Mouse (Mus musculus): ENCODE measurements at regions not wholly inside any gene's neighbourhood (a gene's known extent, or its start where the extent isn't known, plus 50 kb on each side); places are given as distances from the start of the nearest gene placed in this dataset.
A peak's percentile ranks its signal among the peaks of the same experiment; 100 is the strongest.

DNA sequence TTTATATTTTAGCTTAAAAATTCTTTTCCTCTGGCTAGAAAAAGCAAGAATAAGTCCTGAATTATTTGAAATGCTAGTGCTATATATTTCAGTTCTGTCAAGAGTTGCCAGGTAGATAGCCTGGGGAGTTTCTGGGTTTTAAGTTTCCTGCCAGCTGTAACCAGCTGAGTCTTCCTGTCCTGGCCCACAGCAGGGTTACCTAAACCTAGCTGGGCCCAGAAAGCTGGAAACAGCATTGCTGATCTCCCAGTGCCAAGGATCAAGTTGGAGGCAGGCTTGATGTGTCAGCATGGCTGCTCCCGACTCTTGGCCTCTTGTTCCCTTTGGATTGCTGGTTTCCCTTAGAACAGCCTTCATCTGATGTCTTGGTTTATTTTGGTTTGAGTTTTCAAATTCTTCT, 122.8 kb upstream of the Tnfaip3 start:
- H3K9me3 ChIP-seq: no peaks in the 10 kb centered on the region
- WGBS: 77% methylated on average over 1 of the region's 1 CpGs
- no peak for ATAC-seq (ENCODE audit: insufficient number of reproducible peaks, insufficient read depth, low FRiP score, low TSS enrichment)
- no peak overlapping the region for H3K27ac ChIP-seq
- H3K4me1 ChIP-seq: no peaks in the 10 kb centered on the region
- no peaks in the 10 kb centered on the region for H3K27me3 ChIP-seq
- no peak overlapping the region for H3K4me3 ChIP-seq
- no peaks in the 10 kb centered on the region for H3K36me3 ChIP-seq
- H3K9ac ChIP-seq: no peak overlapping the region
- no peak overlapping the region for H3K4me2 ChIP-seq (replicated peaks)

DNA sequence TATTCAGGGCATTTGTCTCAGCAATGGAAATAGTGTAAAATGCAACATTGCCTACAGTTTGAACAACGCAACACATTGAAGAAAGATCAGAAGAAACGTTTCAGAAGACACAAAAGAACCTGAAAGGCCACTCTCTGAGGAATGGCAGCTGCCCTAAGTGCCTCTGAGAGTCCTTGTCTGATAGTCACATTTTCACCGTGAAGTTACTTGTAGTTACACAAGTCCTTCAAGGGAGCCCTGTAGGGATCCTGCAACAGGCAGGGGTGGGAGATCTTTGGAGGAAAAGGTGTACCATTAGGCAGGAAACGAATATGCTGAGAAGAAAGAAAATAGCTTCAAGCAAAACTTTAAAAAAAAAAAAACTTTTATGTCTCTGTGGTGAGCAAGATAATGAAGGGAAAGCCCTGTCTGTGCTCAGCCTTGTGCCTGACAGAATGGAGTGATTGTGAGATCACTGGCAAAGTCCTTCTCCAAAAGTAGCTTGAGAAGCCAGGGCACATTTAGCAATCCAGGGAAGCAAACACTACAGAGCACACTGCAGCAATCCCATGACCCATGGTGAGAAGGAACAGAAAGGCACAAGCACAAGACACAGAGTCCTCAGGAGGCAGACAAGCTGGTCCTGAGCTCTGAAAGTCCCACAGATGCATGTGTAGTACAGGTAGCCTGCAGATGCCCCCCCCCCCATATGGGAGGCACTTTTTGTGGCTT, 112.3 kb upstream of the Tnfaip3 start:
- H3K4me1 ChIP-seq: 0 out of 2 replicates have a peak, but pooled peaks cover 3% of the 10 kb centered on the region
- no peaks in the 10 kb centered on the region for H3K9me3 ChIP-seq
- no peaks in the 10 kb centered on the region for H3K27me3 ChIP-seq
- no peaks in the 10 kb centered on the region for H3K36me3 ChIP-seq
- 60% methylated on average over 4 of the region's 4 CpGs for WGBS
- H3K27ac ChIP-seq: no peak overlapping the region
- no peak overlapping the region for H3K4me3 ChIP-seq
- no peak overlapping the region for H3K9ac ChIP-seq
- no peak for ATAC-seq (ENCODE audit: insufficient number of reproducible peaks, insufficient read depth, low FRiP score, low TSS enrichment)
- no peak overlapping the region for H3K4me2 ChIP-seq (replicated peaks)

DNA sequence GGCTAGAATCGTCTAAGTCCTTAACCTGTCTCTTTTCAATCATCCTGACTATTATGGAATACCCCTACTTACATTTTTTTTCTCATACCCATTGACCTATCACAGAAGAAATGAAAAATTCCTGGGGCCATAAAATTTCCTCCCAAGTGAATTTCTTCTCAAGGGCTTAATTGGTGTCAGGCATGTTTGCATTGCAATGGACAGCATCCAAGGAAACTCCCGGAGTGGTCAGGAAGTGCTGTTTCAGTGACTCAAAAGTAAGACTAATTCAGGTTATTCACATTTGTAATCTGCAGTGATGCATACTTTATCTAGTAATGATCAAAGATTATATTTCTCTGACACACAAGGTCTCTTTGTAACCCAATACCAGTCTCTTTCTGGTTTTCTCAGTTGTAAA, 111.5 kb upstream of the Tnfaip3 start:
- WGBS: 36% methylated on average over 2 of the region's 2 CpGs
- no peak overlapping the region for H3K4me2 ChIP-seq (replicated peaks)
- H3K36me3 ChIP-seq: no peaks in the 10 kb centered on the region
- H3K9ac ChIP-seq: no peak overlapping the region
- no peaks in the 10 kb centered on the region for H3K27me3 ChIP-seq
- no peak overlapping the region for H3K4me3 ChIP-seq
- no peaks in the 10 kb centered on the region for H3K9me3 ChIP-seq
- H3K4me1 ChIP-seq: 0 out of 2 replicates have a peak, but pooled peaks cover 3% of the 10 kb centered on the region
- H3K27ac ChIP-seq: no peak overlapping the region
- no peak for ATAC-seq (ENCODE audit: insufficient number of reproducible peaks, insufficient read depth, low FRiP score, low TSS enrichment)

DNA sequence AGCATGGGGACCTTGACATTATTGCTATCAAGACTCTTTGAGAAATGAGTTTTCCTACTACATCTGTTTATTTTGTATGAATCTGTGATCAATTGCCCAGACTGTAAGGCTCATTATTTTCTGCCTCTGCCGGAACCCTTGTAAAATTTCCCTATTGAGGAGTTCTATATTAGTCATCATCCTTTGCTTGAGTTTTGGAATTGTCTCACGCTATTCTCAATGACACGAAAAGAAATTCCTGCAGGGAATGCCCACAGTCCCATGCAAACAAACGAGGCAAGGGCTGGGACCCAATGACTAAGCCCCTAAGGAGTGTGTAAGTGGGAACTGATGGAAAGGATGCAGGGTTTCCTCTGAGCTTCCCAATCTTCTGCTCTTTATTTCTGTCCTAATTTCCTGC, 111.0 kb upstream of the Tnfaip3 start:
- no peak for ATAC-seq (ENCODE audit: insufficient number of reproducible peaks, insufficient read depth, low FRiP score, low TSS enrichment)
- no peaks in the 10 kb centered on the region for H3K9me3 ChIP-seq
- WGBS: 77% methylated on average over 4 of the region's 4 CpGs

DNA sequence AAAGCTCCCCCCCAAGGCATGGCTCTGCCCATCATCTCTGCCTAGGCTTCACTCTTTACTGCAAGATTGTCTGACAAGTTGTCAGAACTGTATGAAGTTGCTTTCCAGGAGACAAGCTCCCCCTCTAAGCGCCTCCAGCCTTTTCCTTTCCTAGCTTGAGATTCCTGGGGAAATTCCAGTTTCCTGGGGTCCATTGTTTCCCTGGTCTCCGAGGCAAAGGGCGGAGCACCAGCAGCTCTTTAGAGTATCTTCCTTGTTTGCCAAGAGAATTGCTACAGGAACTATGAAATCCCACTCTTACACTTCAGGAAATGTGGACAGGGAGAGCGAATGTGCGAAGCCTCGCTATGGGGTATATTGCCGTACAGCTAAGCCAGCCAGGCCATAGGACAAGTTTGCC, 108.2 kb upstream of the Tnfaip3 start:
- Histone ChIP-seq H3K9ac (no peak overlapping the region), H3K4me2 (replicated peaks) (no peak overlapping the region), H3K4me1 (0 out of 2 replicates have a peak, but pooled peaks cover 3% of the 10 kb centered on the region), H3K27me3 (no peaks in the 10 kb centered on the region), H3K36me3 (no peaks in the 10 kb centered on the region), H3K27ac (no peak overlapping the region), H3K9me3 (no peaks in the 10 kb centered on the region), H3K4me3 (no peak overlapping the region)
- no peak for ATAC-seq (ENCODE audit: insufficient number of reproducible peaks, insufficient read depth, low FRiP score, low TSS enrichment)
- 59% methylated on average over 7 of the region's 7 CpGs for WGBS

More for the DNA sequence above, 111.0 kb upstream of the Tnfaip3 start:
- Histone ChIP-seq H3K4me2 (replicated peaks) (no peak overlapping the region), H3K27ac (no peak overlapping the region), H3K4me1 (0 out of 2 replicates have a peak, but pooled peaks cover 3% of the 10 kb centered on the region), H3K4me3 (no peak overlapping the region), H3K27me3 (no peaks in the 10 kb centered on the region), H3K9ac (no peak overlapping the region), H3K36me3 (no peaks in the 10 kb centered on the region)

DNA sequence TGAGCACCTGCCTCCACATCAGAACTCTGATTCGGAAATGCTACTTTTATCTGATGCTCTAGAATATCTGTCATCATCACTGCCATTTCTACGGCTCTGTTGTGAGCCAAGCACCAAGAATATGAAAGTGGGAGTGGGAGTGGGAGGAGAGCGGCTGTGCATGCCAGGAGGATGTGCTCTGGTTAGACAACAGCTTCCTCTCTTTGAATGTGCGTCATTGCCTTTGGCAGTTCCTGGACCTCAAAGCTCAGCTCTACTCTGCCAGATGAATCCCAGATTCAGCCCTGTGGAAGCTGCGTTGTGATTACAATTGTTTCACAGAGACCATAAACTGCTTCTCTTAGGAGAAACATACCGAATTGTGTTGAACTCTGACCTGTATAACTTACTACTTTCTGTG, 106.8 kb upstream of the Tnfaip3 start:
- H3K27me3 ChIP-seq: no peaks in the 10 kb centered on the region
- H3K4me1 ChIP-seq: 0 out of 2 replicates have a peak, but pooled peaks cover 3% of the 10 kb centered on the region
- no peak overlapping the region for H3K9ac ChIP-seq
- H3K4me3 ChIP-seq: no peak overlapping the region
- ATAC-seq (ENCODE audit: insufficient number of reproducible peaks, insufficient read depth, low FRiP score, low TSS enrichment): no peak
- no peaks in the 10 kb centered on the region for H3K9me3 ChIP-seq
- H3K36me3 ChIP-seq: no peaks in the 10 kb centered on the region
- no peak overlapping the region for H3K4me2 ChIP-seq (replicated peaks)
- WGBS: 44% methylated on average over 6 of the region's 6 CpGs
- no peak overlapping the region for H3K27ac ChIP-seq

DNA sequence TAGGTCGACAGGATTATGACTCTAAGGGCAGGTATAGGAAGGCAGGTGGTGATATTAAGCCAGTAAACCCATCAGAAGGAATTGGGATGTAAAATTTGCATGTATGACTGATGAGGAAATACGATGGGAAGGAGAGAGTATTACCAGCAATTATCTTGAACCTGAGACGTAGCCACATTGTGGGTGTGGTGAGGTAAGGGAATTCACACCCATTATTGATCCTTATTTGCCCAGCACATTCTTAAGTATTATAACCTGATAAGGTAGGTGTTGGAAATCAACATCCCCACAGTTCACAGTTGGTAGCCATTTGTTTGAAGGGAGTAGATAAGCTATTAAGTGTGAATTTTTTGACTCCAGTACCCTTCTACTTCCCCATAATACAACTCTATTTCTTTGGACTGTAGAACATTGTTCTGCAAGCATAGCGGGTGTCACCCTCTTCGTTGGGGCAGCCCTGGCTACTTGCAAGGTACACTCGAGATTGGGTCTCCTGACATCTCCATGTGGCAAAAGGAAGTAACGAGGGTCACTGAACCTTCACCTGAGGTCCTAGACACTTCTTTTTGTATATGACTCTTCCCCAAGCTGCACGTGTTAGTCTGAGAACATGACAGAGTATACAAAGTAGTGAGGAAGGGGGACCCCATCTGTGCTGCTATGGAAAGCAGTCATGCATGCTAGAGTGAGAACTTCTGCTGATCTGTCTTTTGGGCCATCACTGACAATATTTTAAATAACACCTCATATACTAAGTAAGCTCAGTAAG, 104.0 kb upstream of the Tnfaip3 start:
- Histone ChIP-seq H3K4me1 (0 out of 2 replicates have a peak, but pooled peaks cover 3% of the 10 kb centered on the region), H3K27ac (no peak overlapping the region), H3K4me2 (replicated peaks) (no peak overlapping the region), H3K9ac (no peak overlapping the region), H3K9me3 (no peaks in the 10 kb centered on the region), H3K4me3 (no peak overlapping the region), H3K36me3 (no peaks in the 10 kb centered on the region), H3K27me3 (no peaks in the 10 kb centered on the region)
- 79% methylated on average over 8 of the region's 8 CpGs for WGBS
- no peak for ATAC-seq (ENCODE audit: insufficient number of reproducible peaks, insufficient read depth, low FRiP score, low TSS enrichment)

DNA sequence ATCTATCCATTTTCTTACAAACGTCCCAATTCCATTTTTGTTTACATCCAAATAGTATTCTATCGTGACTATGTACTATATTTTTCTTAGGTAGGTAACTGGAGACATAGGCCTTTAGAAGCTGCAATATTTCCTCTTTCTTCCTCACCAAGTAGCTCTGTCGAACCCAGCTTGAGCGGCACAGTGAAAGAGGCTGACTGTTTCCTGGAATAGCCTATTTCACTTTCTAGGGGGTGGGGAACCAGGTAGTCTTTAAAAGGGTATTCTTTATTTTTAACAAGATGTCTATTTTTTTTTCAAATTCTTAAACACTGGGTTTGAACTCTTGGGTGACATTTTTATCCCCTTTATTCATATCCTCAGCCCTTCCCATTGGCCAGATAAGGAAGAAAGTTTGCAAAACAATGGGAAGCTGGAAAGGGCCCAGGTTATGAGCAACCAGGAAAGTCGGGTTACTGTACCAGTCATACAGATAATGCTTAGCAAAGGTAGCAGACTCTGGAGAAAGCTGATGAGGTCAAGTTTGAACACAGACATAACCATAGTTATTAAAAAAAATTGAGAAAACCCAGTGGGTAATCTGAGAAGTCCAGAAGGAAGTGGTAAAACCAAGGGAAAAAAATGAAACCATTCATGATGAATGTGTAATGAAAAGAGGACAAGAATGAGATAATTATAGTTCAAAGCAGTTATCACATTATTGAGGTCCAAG, 103.3 kb upstream of the Tnfaip3 start:
- Histone ChIP-seq H3K9ac (no peak overlapping the region), H3K27ac (no peak overlapping the region), H3K4me2 (replicated peaks) (no peak overlapping the region), H3K9me3 (no peaks in the 10 kb centered on the region), H3K4me1 (0 out of 2 replicates have a peak, but pooled peaks cover 1% of the 10 kb centered on the region), H3K4me3 (no peak overlapping the region), H3K36me3 (no peaks in the 10 kb centered on the region), H3K27me3 (no peaks in the 10 kb centered on the region)
- no peak for ATAC-seq (ENCODE audit: insufficient number of reproducible peaks, insufficient read depth, low FRiP score, low TSS enrichment)
- 76% methylated on average over 5 of the region's 5 CpGs for WGBS

DNA sequence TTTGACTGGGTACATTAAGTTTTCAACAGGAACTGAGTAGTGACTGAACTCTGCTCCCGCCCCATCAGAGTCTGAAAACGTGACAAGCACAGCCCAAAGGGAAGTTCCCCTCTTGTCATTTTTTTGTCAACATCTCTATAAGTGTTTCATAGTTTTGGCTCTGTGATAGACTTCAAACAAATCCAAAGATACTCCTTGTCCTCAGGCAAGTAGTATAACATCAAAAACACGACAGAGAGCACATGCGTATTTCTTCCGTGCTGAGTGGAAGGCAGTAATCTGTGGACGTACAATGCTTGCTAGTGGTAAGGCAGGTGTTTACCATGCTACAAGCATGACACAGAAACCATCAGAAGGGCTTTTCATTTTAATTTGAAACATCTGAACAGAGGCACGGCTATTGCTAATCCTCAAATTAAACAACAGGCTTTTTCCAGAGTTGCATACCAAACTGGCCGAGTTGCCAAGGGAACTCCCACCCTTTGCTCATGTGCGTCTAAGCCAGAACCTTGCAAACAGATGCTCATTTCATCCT, 101.7 kb upstream of the Tnfaip3 start:
- no peak overlapping the region for H3K4me3 ChIP-seq

DNA sequence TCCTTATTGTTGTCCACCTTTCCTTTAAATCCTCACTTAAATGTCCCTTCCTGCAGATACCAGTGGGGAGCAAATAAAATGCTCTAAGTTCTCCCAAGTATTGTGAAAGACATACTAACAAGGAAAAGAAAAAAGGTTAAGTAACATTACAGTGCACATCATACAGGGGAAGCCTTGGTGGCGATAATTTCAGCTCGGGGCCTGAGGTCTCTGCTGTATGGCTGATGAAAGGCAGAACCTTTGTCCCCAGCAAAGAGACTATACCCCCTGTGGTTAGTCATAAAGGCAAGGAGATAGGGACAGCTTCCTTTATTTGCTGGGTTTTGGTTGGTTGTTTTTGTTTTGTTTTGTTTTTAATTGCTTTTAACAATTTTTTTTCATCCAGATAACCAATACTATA, 97.0 kb upstream of the Tnfaip3 start:
- H3K4me2 ChIP-seq (replicated peaks): no peak overlapping the region

More for the DNA sequence above, 101.7 kb upstream of the Tnfaip3 start:
- no peaks in the 10 kb centered on the region for H3K36me3 ChIP-seq
- no peak for ATAC-seq (ENCODE audit: insufficient number of reproducible peaks, insufficient read depth, low FRiP score, low TSS enrichment)
- 37% methylated on average over 9 of the region's 9 CpGs for WGBS
- H3K4me1 ChIP-seq: no peaks in the 10 kb centered on the region
- H3K4me2 ChIP-seq (replicated peaks): no peak overlapping the region
- H3K9ac ChIP-seq: no peak overlapping the region
- no peak overlapping the region for H3K27ac ChIP-seq
- no peaks in the 10 kb centered on the region for H3K9me3 ChIP-seq
- H3K27me3 ChIP-seq: no peaks in the 10 kb centered on the region

DNA sequence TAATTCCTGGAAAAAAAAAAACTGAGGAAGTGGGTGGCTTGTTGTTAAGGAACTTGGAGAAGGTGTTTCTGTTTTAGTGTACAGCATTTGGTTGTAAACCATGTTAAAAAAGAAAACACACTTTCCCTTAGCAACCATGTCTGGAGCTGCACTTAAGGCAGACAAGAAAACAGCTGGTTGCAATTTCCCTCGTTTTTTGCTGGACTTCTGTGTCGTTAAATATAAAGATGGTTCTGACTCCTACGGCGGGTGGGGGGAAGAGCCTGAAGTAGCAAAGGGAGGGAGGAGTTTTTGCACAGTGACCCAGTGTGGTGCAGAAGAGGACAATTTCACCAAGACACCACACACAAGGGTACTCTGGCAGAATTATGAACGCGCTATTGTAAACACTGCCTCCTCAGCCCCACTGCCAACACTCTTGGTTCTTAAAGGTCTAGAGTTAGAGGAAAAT, 89.8 kb upstream of the Tnfaip3 start:
- Histone ChIP-seq H3K9ac (no peak overlapping the region), H3K9me3 (no peaks in the 10 kb centered on the region), H3K4me1 (peaks cover 7% of the 10 kb centered on the region; the same call in 1 of the 2 replicates), H3K4me2 (replicated peaks) (peak overlapping the region; percentile 31), H3K27me3 (no peaks in the 10 kb centered on the region), H3K4me3 (no peak overlapping the region), H3K27ac (peak overlapping the region; percentile 75), H3K36me3 (no peaks in the 10 kb centered on the region)
- no peak; the same call in 1 of the 2 replicates for ATAC-seq (ENCODE audit: insufficient number of reproducible peaks, insufficient read depth, low FRiP score, low TSS enrichment)
- 21% methylated on average over 6 of the region's 6 CpGs for WGBS

More for the DNA sequence above, 97.0 kb upstream of the Tnfaip3 start:
- no peaks in the 10 kb centered on the region for H3K9me3 ChIP-seq
- no peak overlapping the region for H3K27ac ChIP-seq
- H3K4me1 ChIP-seq: no peaks in the 10 kb centered on the region
- ATAC-seq (ENCODE audit: insufficient number of reproducible peaks, insufficient read depth, low FRiP score, low TSS enrichment): no peak
- H3K4me3 ChIP-seq: no peak overlapping the region
- no peak overlapping the region for H3K9ac ChIP-seq
- no peaks in the 10 kb centered on the region for H3K36me3 ChIP-seq
- 68% methylated on average over 2 of the region's 2 CpGs for WGBS
- no peaks in the 10 kb centered on the region for H3K27me3 ChIP-seq

Data from embryonic facial prominence, embryonic 12.5 days (tissue).